Mouse (Mus musculus) midbrain, embryonic 16.5 days (tissue): ENCODE data around the gene Ankle1. TPM values are rescaled to one million over a fixed set of nuclear protein-coding genes. Genes with fewer than 3 reads are reported as not detected.
A peak's percentile ranks its signal among the peaks of the same experiment; 100 is the strongest.

Experiments
- ATAC-seq: fragments of 200-750 bp; cut with Nextera tagmentation; 2 replicates; pipeline ENCODE4 v1.8.0; 2017; ENCODE audit warnings: moderate TSS enrichment
- H3K27ac ChIP-seq: fragments of 300-500 bp; sonication (generic); 2 replicates; pipeline ENCODE4 v1.5.1; 2014; ENCODE audit warnings: mild to moderate bottlenecking, low read length, mixed read lengths
- H3K27me3 ChIP-seq: fragments of 300-500 bp; sonication (generic); 2 replicates; pipeline ENCODE4 v1.6.1; 2014; ENCODE audit warnings: low read depth, low read length, mixed read lengths; ENCODE audit not compliant: control insufficient read depth, insufficient read depth
- H3K36me3 ChIP-seq: fragments of 300-500 bp; sonication (generic); 2 replicates; pipeline ENCODE4 v1.6.1; 2014; ENCODE audit warnings: mild to moderate bottlenecking, low read length, moderate library complexity, mixed read lengths; ENCODE audit not compliant: control insufficient read depth, insufficient read depth
- H3K4me1 ChIP-seq: fragments of 300-500 bp; sonication (generic); 2 replicates; pipeline ENCODE4 v1.6.1; 2014; ENCODE audit warnings: mild to moderate bottlenecking, low read length, mixed read lengths; ENCODE audit not compliant: control insufficient read depth, insufficient read depth
- H3K4me2 ChIP-seq: fragments of 300-500 bp; sonication (generic); 2 replicates; pipeline ENCODE4 v1.6.1; 2014; ENCODE audit warnings: mild to moderate bottlenecking, low read length, mixed read lengths
- H3K4me3 ChIP-seq: fragments of 300-500 bp; sonication (generic); 2 replicates; pipeline ENCODE4 v1.5.1; 2014; ENCODE audit warnings: low read depth, mild to moderate bottlenecking, low read length, moderate library complexity, mixed read lengths
- H3K9ac ChIP-seq: fragments of 300-500 bp; sonication (generic); 2 replicates; pipeline ENCODE4 v1.6.1; 2014; ENCODE audit warnings: low read depth, low read length, mixed read lengths
- H3K9me3 ChIP-seq: fragments of 300-500 bp; sonication (generic); replicated peaks from 2 replicates; pipeline ENCODE4 v1.6.1; 2014; ENCODE audit warnings: mild to moderate bottlenecking, low read length, mixed read lengths; ENCODE audit not compliant: control insufficient read depth, poor library complexity, severe bottlenecking
- WGBS: fragments of 180-500 bp; shearing (Covaris S2); extraction: QIAGEN DNeasy Blood & Tissue Kit; methylation state at CpG from one replicate; pipeline ENCODE4 v1.1.7; 2014; 5-methylcytosine and 5-hydroxymethylcytosine counted together
- polyA plus RNA-seq: library from polyadenylated mRNA; unstranded; fragments of >200 nt; fragmentation: Nextera tagmentation; extraction: Ambion mirVana; gene quantifications from 2 replicates; pipeline ENCODE4 v1.2.1, GENCODE M21; 2015

Ankle1 gene
- 4.0 and 5.1 TPM in 2 replicates for polyA plus RNA-seq

DNA sequence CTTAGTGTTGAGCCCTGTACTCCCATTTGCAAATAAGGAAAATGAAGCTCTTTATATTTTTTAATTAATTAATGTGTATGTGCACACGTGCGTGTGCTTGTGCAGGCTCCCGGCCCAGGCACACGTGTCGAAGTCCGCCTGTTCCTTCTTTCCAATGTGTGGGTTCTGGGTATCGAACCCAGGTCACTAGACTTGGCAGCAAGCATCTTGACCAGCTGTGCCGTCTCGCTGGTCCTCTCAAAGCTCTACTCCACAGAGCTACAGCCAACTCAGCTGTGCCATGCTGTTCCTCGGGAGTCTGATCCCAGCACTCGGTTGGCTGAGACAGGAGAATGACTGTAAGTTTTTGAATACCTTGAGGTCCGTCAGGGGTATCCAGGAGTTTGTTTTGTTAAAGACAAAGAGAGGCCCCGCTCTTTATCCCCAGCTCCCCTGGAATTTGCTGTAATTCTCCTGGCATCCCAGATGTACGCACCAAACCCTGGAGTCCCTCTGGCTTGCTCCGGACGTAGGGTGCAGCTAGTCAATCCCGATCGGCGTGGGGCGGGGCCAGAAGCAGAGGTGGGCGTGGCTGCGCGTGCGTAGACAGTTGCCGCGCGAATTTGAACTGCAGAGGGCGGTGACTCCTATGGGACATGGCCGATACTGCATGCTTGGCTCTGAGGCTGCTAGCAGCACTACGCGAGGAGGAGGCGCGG is at the start of gene Ankle1:
Ankle1 (plus strand) TSS at position 610 of the 698 bp plus-strand sequence.
- ATAC-seq, result peak; percentile 90
- Histone ChIP-seq H3K9ac (peak within 1 kb of the TSS; percentile 52), H3K36me3 (no peaks in the 10 kb centered on the region), H3K4me2 (peak within 1 kb of the TSS; percentile 97), H3K4me3 (peak within 1 kb of the TSS; percentile 47), H3K27ac (0 out of 2 replicates have a peak within 1 kb of the TSS, but pooled peaks have one; percentile 17), H3K9me3 (no peaks in the 10 kb centered on the region), H3K27me3 (no peaks in the 10 kb centered on the region), H3K4me1 (peaks cover 13% of the 10 kb centered on the region; the same call in 1 of the 2 replicates)
- WGBS, result 17% methylated on average over 33 of the region's 33 CpGs

DNA sequence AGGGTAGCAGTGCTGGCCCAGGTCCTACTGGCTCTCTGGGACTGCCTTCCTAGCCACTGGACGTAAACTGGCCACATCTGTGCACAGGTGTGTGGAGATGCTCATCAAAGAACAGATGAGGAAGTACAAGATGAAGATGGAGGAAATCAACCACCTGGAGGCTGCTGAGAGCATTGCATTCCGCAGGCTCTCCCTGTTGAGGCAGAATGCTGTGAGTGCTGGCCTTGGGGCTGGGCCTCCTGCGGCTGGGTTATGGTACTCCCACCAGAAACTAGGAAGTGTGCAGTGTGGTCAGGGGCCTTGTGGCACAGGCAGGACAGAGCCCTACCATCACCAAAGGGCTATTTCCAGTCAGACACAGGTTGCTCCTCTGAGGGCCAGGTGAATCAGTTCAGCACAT is 47.8 kb upstream of the Ankle1 start:
- Histone ChIP-seq H3K4me1 (no peaks in the 10 kb centered on the region), H3K9ac (no peak overlapping the region), H3K27ac (no peak overlapping the region), H3K9me3 (no peaks in the 10 kb centered on the region), H3K4me2 (no peak overlapping the region), H3K36me3 (peaks cover 57% of the 10 kb centered on the region), H3K27me3 (no peaks in the 10 kb centered on the region), H3K4me3 (no peak overlapping the region)
- ATAC-seq, result no peak
- WGBS, result 80% methylated on average over 3 of the region's 3 CpGs

DNA sequence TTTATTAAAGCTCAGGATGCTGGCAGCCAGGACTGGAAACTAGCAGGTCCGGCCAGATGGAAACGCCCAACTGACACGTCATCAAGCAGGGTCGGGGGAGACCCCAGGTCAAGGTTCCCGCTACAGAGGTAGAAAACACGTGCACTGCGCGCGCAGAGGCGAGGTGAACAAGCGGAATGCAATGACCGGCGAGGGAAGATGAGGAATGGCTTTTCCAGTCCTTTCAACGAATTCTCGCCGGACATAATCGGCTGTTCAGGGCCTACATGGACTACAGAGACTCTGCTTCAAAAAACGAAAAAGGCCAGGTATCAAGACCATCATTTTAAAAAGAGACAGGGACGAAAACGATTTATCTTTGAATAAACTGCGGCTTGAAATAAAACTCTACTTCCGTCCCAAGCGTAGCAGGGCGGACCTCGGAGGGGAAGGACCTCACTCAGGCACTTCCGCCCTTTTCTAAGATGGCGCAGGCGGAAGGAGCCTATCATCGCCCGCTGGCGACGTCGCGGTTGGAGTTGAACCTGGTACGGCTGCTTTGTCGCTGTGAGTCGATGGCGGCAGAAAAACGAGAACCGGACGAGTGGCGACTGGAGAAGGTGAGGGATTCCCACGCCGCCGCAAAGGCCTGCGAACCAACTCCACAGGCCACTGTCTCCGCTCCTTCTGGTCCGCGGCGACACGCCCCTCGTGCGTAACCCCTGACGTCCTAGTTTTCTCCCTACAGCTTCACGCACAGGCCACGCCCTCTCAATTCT is 38.9 kb upstream of the Ankle1 start, which contains the start of gene Use1:
Use1 (plus strand) TSS at position 78 of the 758 bp plus-strand sequence.
- Histone ChIP-seq H3K9me3 (no peaks in the 10 kb centered on the region), H3K4me3 (peak within 1 kb of the TSS; percentile 63), H3K9ac (peak within 1 kb of the TSS; percentile 74), H3K36me3 (no peaks in the 10 kb centered on the region), H3K27ac (peak within 1 kb of the TSS; percentile 95), H3K4me1 (peaks cover 24% of the 10 kb centered on the region), H3K27me3 (no peaks in the 10 kb centered on the region), H3K4me2 (peak within 1 kb of the TSS; percentile 79)
- WGBS, result under 1% methylated on average over 56 of the region's 56 CpGs
- peak; percentile 81 for ATAC-seq

DNA sequence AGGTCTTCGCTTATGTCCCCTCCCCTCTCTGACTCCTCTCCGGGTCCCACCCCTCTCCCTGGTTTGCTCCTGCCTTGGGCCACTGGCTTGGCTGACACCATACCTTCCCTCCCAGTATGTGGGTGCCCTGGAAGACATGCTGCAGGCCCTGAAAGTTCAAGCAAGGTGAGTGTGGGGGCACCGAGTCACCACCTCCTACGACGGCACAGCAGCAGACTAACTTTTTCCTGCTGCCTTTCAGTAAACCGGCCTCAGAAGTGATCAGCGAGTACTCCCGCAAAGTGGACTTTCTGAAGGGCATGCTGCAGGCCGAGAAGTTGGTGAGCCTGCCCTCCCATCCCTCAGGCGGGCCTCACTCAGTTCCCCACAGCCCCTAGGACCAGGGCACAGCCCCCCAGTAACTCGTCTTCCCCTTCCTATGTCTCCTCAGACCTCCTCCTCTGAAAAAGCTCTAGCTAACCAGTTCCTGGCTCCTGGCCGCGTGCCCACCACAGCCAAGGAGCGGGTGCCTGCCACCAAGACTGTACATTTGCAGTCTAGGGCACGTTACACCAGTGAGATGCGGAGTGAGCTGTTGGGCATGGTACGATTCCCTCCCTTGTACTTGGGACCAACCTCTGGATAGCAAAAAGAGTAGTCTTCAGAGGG is 38.2 kb upstream of the Ankle1 start:
- Histone ChIP-seq H3K4me1 (peaks cover 24% of the 10 kb centered on the region), H3K36me3 (no peaks in the 10 kb centered on the region), H3K9me3 (no peaks in the 10 kb centered on the region), H3K4me2 (peak overlapping the region; percentile 79), H3K27me3 (no peaks in the 10 kb centered on the region), H3K27ac (peak overlapping the region; percentile 95), H3K9ac (peak overlapping the region; percentile 74), H3K4me3 (peak overlapping the region; percentile 63)
- WGBS, result 49% methylated on average over 17 of the region's 17 CpGs
- ATAC-seq, result no peak

DNA sequence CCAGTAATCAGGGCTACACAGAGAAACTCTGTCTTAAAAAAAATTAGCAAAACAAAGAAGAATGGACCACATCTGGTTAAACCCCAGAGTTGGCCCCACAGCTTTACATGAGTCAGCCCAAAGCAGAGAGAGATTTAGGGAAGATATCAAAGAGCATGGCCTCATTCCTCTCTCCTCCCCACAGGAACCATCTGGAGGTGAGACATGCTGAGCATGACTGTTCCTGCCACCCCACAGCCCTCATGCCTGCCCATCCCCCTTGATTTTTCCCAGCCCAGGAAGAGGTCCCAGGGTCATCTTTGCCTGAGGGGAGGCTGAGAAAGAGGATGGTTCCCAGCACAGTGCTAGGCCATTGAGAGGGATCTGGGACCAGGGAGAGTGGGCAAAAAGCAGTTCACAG is 37.4 kb upstream of the Ankle1 start:
- H3K36me3 ChIP-seq, result no peaks in the 10 kb centered on the region
- no peaks in the 10 kb centered on the region for H3K9me3 ChIP-seq
- H3K4me2 ChIP-seq, result peak overlapping the region; percentile 79; the same call in 1 of the 2 replicates
- no peaks in the 10 kb centered on the region for H3K27me3 ChIP-seq
- H3K4me1 ChIP-seq, result peaks cover 24% of the 10 kb centered on the region
- no peak overlapping the region for H3K9ac ChIP-seq
- H3K4me3 ChIP-seq, result no peak overlapping the region
- no peak overlapping the region for H3K27ac ChIP-seq
- ATAC-seq, result no peak

DNA sequence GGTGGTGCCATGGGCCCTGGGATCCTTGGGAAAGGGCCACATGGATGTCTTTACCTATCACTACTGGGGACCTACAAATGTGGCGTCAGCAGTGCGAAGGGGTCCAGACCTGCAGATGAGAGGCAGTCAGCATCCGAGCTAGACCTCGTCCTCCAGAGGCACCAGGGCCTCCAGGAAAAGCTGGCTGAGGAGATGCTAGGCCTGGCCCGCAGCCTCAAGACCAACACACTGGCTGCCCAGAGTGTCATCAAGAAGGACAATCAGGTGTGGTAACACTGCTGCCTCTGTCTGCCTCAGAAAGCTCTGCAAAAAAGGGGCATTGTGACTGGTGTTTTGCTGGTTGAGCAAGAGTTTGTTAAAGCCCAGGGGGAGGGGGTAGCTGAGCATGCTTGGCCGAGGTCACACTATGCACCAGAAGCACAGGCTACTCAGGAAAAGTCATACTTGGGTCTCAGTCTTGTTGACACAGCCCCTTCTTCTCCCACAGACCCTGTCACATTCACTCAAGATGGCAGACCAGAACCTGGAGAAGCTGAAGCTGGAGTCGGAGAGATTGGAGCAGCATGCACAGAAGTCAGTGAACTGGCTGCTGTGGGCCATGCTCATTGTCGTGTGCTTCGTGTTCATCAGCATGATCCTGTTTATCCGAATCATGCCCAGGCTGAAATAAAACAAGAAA is 36.6 kb upstream of the Ankle1 start:
- Histone ChIP-seq H3K4me2 (no peak overlapping the region), H3K27me3 (no peaks in the 10 kb centered on the region), H3K4me1 (peaks cover 24% of the 10 kb centered on the region), H3K4me3 (no peak overlapping the region), H3K9ac (no peak overlapping the region), H3K9me3 (no peaks in the 10 kb centered on the region), H3K36me3 (peaks cover 4% of the 10 kb centered on the region; the same call in 1 of the 2 replicates), H3K27ac (no peak overlapping the region)
- ATAC-seq, result no peak
- 95% methylated on average over 10 of the region's 10 CpGs for WGBS

DNA sequence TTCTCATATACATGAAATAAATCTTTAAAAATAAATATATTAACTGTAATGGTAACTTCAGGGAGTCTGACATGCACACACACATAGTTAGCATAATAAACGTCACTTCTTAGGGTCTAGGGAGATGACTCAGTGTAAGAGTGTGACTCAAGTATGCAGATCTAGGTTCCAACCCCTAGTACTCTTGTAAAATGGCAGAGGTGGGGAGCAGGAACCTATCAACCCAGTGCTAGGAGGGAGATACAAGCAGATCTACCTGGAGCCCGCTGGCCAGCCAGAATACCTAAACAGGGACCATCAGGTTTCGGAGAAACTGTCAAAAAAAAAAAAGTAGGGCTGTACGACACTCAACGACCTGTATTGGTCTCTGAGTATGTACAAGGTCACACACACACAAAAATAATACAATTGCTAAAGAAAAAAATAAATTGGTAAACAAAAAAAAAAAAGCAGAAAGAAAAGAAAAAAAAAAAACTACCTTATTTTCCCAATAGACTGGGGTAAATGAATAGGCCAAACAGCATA is 35.0 kb upstream of the Ankle1 start:
- Histone ChIP-seq H3K9ac (peak overlapping the region; percentile 84), H3K36me3 (peaks cover 6% of the 10 kb centered on the region; the same call in 1 of the 2 replicates), H3K4me3 (peak overlapping the region; percentile 78), H3K27me3 (no peaks in the 10 kb centered on the region), H3K9me3 (no peaks in the 10 kb centered on the region), H3K4me2 (peak overlapping the region; percentile 53), H3K27ac (peak overlapping the region; percentile 81), H3K4me1 (peaks cover 31% of the 10 kb centered on the region)
- WGBS, result 26% methylated on average over 5 of the region's 5 CpGs
- no peak for ATAC-seq

DNA sequence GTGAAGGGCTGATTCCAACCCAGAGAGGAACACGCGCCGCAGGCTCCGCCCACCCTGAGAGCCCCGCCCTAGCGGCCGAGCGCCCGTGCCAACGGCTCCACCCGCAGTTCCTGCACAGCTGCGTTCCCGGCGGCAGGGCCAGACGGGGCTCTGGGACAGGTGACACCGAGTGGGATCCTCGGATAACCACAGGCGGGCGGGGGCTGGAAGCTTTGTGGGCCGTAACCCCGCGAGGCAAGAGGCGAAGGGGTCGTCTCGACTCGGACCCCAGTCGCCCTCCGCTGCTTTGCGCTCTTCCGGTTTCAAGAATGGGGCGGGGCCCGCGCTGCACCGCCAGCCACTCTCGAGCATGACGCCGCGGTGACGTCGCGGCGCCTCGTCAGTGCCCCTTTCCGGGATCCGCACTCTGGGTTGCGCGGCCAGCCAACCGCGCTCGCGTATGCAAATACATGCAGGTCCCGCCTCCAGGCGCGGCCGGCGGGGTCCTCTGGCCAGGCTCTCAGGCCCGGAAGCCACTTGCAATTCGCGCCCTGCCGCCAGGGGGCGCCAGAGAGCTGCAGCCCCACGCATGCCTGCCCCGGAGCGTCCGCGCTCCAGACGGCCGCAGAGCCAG is 34.5 kb upstream of the Ankle1 start, which contains the start of gene Ocel1:
Ocel1 (plus strand) TSS at position 63 of the 613 bp plus-strand sequence.
- Histone ChIP-seq H3K27ac (peak within 1 kb of the TSS; percentile 81), H3K9ac (peak within 1 kb of the TSS; percentile 84), H3K36me3 (peaks cover 6% of the 10 kb centered on the region; the same call in 1 of the 2 replicates), H3K9me3 (no peaks in the 10 kb centered on the region), H3K4me1 (peaks cover 31% of the 10 kb centered on the region), H3K27me3 (no peaks in the 10 kb centered on the region), H3K4me2 (peak within 1 kb of the TSS; percentile 53), H3K4me3 (peak within 1 kb of the TSS; percentile 78)
- under 1% methylated on average over 66 of the region's 68 CpGs for WGBS
- peak; percentile 85 for ATAC-seq
